Mouse (Mus musculus) midbrain, postnatal 0 days (tissue): ENCODE data around the gene Als2cr12. TPM values are rescaled to one million over a fixed set of nuclear protein-coding genes. Genes with fewer than 3 reads are reported as not detected.
A peak's percentile ranks its signal among the peaks of the same experiment; 100 is the strongest.
"Not testable (repeated sequence)": the region's sequence is repeated elsewhere in the genome, so short reads cannot be mapped to it uniquely, and the experiment has no call there.

ENCODE experiments used
- ATAC-seq: fragments of 200-750 bp; cut with Nextera tagmentation; 2 replicates; pipeline ENCODE4 v1.8.0; 2017; ENCODE audit warnings: moderate number of reproducible peaks, mild to moderate bottlenecking, moderate TSS enrichment, moderate library complexity; ENCODE audit not compliant: low FRiP score
- DNase-seq: peaks from one replicate; pipeline ENCODE4 v3.0.0-alpha.2; 2015; ENCODE audit warnings: low spot score
- H3K27ac ChIP-seq: fragments of 300-500 bp; sonication (generic); 2 replicates; pipeline ENCODE4 v1.5.1; 2014; ENCODE audit warnings: low read depth, mild to moderate bottlenecking, low read length, mixed read lengths
- H3K27me3 ChIP-seq: fragments of 300-500 bp; sonication (generic); 2 replicates; pipeline ENCODE4 v1.6.1; 2014; ENCODE audit warnings: low read length, control low read depth, mixed read lengths; ENCODE audit not compliant: insufficient read depth
- H3K36me3 ChIP-seq: fragments of 300-500 bp; sonication (generic); 2 replicates; pipeline ENCODE4 v1.6.1; 2014; ENCODE audit warnings: low read length, control low read depth, mixed read lengths; ENCODE audit not compliant: insufficient read depth
- H3K4me1 ChIP-seq: fragments of 300-500 bp; sonication (generic); 2 replicates; pipeline ENCODE4 v1.6.1; 2014; ENCODE audit warnings: mild to moderate bottlenecking, control low read depth, antibody characterized with exemption, low read length, mixed read lengths; ENCODE audit not compliant: insufficient read depth
- H3K4me2 ChIP-seq: fragments of 300-500 bp; sonication (generic); 2 replicates; pipeline ENCODE4 v1.6.1; 2014; ENCODE audit warnings: low read depth, mild to moderate bottlenecking, low read length, mixed read lengths; ENCODE audit not compliant: poor library complexity, severe bottlenecking
- H3K4me3 ChIP-seq: fragments of 300-500 bp; sonication (generic); 2 replicates; pipeline ENCODE4 v1.5.1; 2014; ENCODE audit warnings: low read depth, mild to moderate bottlenecking, low read length, moderate library complexity
- H3K9ac ChIP-seq: fragments of 300-500 bp; sonication (generic); replicated peaks from 2 replicates; pipeline ENCODE4 v1.6.1; 2014; ENCODE audit warnings: mild to moderate bottlenecking, low read length, moderate library complexity, mixed read lengths; ENCODE audit not compliant: poor library complexity, severe bottlenecking
- H3K9me3 ChIP-seq: fragments of 300-500 bp; sonication (generic); 2 replicates; pipeline ENCODE4 v1.6.1; 2016; ENCODE audit warnings: low read length, control low read depth
- CTCF ChIP-seq: IDR thresholded peaks from 2 replicates; pipeline ENCODE4 v1.5.1; 2016; ENCODE audit warnings: antibody characterized with exemption, mild to moderate bottlenecking
- WGBS: fragments of 180-500 bp; shearing (Covaris S2); extraction: QIAGEN DNeasy Blood & Tissue Kit; methylation state at CpG from one replicate; pipeline ENCODE4 v1.1.7; 2014; 5-methylcytosine and 5-hydroxymethylcytosine counted together
- polyA plus RNA-seq: library from polyadenylated mRNA; unstranded; fragments of >200 nt; fragmentation: Nextera tagmentation; extraction: Ambion mirVana; gene quantifications from 2 replicates; pipeline ENCODE4 v1.2.1, GENCODE M21; 2015
- total RNA-seq: library from RNA; depleted of rRNA; stranded (reverse); fragments of >200 nt; gene quantifications from 2 replicates; pipeline ENCODE4 v1.2.3, GENCODE M21; 2014

Gene Als2cr12
- total and polyA plus RNA-seq, 2 experiments from 2014 or later: not detected

GRCm38 (mm10) chr1:58690006-58690744, 5.6 kb downstream of the Als2cr12 start:
- no peaks in the 10 kb centered on the region for H3K9me3 ChIP-seq
- DNase-seq (no peak), ATAC-seq (no peak)
- H3K9ac ChIP-seq: no peak overlapping the region
- H3K27me3 ChIP-seq: no peaks in the 10 kb centered on the region
- 72% methylated on average over 6 of the region's 6 CpGs for WGBS
- H3K36me3 ChIP-seq: no peaks in the 10 kb centered on the region
- H3K4me2 ChIP-seq: no peak overlapping the region
- no peaks in the 10 kb centered on the region for H3K4me1 ChIP-seq
- no peak overlapping the region for H3K4me3 ChIP-seq
- no peak overlapping the region for H3K27ac ChIP-seq
- no peak for TF ChIP-seq CTCF

- H3K27ac ChIP-seq: no peak overlapping the region
- H3K9me3 ChIP-seq: no peaks in the 10 kb centered on the region
- H3K4me3 ChIP-seq: no peak overlapping the region
- H3K27me3 ChIP-seq: no peaks in the 10 kb centered on the region
- WGBS: 80% methylated on average over 1 of the region's 1 CpGs
- DNase-seq (no peak), ATAC-seq (no peak)
- no peaks in the 10 kb centered on the region for H3K4me1 ChIP-seq
- H3K4me2 ChIP-seq: no peak overlapping the region
- no peaks in the 10 kb centered on the region for H3K36me3 ChIP-seq
- no peak overlapping the region for H3K9ac ChIP-seq
- no peak for TF ChIP-seq CTCF
These were observed 6.4 kb downstream of the Als2cr12 start for GRCm38 (mm10) chr1:58689426-58689825.

- ATAC-seq, H3K4me2 ChIP-seq: not testable (repeated sequence)
These were observed 17.4 kb downstream of the Als2cr12 start for GRCm38 (mm10) chr1:58678412-58678811.

GRCm38 (mm10) chr1:58677575-58677974, 18.2 kb downstream of the Als2cr12 start:
- ATAC-seq: no peak

More at GRCm38 (mm10) chr1:58678412-58678811, 17.4 kb downstream of the Als2cr12 start:
- H3K4me3 ChIP-seq, H3K36me3 ChIP-seq, H3K4me1 ChIP-seq, H3K27ac ChIP-seq, H3K9me3 ChIP-seq, H3K27me3 ChIP-seq, DNase-seq, H3K9ac ChIP-seq: not testable (repeated sequence)
- 68% methylated on average over 5 of the region's 5 CpGs for WGBS

GRCm38 (mm10) chr1:58675011-58675410, 20.8 kb downstream of the Als2cr12 start:
- Histone ChIP-seq H3K9me3 (no peaks in the 10 kb centered on the region), H3K27ac (no peak overlapping the region), H3K9ac (no peak overlapping the region), H3K4me1 (no peaks in the 10 kb centered on the region), H3K36me3 (no peaks in the 10 kb centered on the region), H3K4me3 (no peak overlapping the region), H3K27me3 (no peaks in the 10 kb centered on the region), H3K4me2 (no peak overlapping the region)
- ATAC-seq (no peak), DNase-seq (no peak)
- TF ChIP-seq CTCF: no peak
- WGBS: 86% methylated on average over 3 of the region's 3 CpGs

More at GRCm38 (mm10) chr1:58677575-58677974, 18.2 kb downstream of the Als2cr12 start:
- no peak overlapping the region for H3K4me2 ChIP-seq
- H3K27ac ChIP-seq: no peak overlapping the region
- no peaks in the 10 kb centered on the region for H3K9me3 ChIP-seq
- no peaks in the 10 kb centered on the region for H3K36me3 ChIP-seq
- WGBS: 93% methylated on average over 1 of the region's 1 CpGs
- peak; percentile 63 for TF ChIP-seq CTCF
- no peaks in the 10 kb centered on the region for H3K27me3 ChIP-seq
- no peak overlapping the region for H3K9ac ChIP-seq
- H3K4me1 ChIP-seq: no peaks in the 10 kb centered on the region
- no peak overlapping the region for H3K4me3 ChIP-seq
- DNase-seq: peak; percentile 61

- Histone ChIP-seq H3K4me3 (no peak overlapping the region), H3K9me3 (no peaks in the 10 kb centered on the region), H3K36me3 (no peaks in the 10 kb centered on the region), H3K27me3 (no peaks in the 10 kb centered on the region), H3K4me1 (no peaks in the 10 kb centered on the region), H3K9ac (no peak overlapping the region), H3K4me2 (no peak overlapping the region), H3K27ac (no peak overlapping the region)
- DNase-seq (no peak), ATAC-seq (no peak)
- no peak for TF ChIP-seq CTCF
- WGBS: 85% methylated on average over 2 of the region's 2 CpGs
These were observed 23.7 kb downstream of the Als2cr12 start for GRCm38 (mm10) chr1:58672116-58672515.

GRCm38 (mm10) chr1:58669635-58670034, 26.2 kb downstream of the Als2cr12 start:
- not testable (repeated sequence) for H3K4me2 ChIP-seq, H3K9ac ChIP-seq, H3K27ac ChIP-seq, H3K36me3 ChIP-seq, DNase-seq, H3K27me3 ChIP-seq, ATAC-seq, H3K9me3 ChIP-seq, H3K4me3 ChIP-seq, H3K4me1 ChIP-seq
- WGBS: 83% methylated on average over 3 of the region's 3 CpGs
